9 mouse cellular contexts compared by ENCODE assay signal in the genomic region with DNA sequence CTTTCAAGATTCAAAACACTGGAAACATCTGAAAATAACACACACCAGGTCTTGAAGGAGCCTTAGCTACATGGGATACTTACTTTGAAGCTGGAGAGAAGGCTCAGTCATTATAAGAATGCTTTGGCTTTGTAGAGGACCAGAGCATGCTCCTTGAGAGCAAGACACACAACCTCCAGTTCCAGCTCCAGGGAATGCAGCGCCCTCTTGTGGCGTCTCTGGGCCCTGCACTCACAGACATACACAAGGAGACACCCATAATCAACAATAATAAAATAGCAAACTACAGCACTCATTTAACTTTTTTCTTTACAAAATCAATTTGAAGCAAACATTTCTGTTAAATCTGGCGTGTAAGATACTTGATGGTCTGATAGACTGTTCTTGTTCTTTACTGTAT.
DNase-seq lines count a peak whose midpoint lies in the region; ATAC-seq and TF ChIP-seq lines count a peak whose summit lies in the region.
"Had no signal": no experiment of that assay in that cellular context is flagged by ENCODE, and none has a peak within 500 bp of the region (broad histone marks: within the 10 kb centered on the region; RNA-seq: fewer than 3 reads in every experiment).

No protein-coding gene starts in this region.

- no peaks in the 10 kb centered on the region for H3K27me3 ChIP-seq in intestine, embryonic 14.5 days (replicated peaks; ENCODE audit: control insufficient read depth, insufficient read depth, low read length)
- H3K27me3 ChIP-seq in intestine, embryonic 15.5 days (replicated peaks), result no peaks in the 10 kb centered on the region
- no peaks in the 10 kb centered on the region for H3K27me3 ChIP-seq in thymus, adult 2 months (ENCODE audit: control insufficient read depth, insufficient read depth, low read length)
- H3K27me3 ChIP-seq: embryonic facial prominence, embryonic 15.5 days had no signal

- ATAC-seq in intestine, embryonic 14.5 days (replicated peaks; ENCODE audit: low FRiP score, low TSS enrichment, low read depth), result no peak
- no peak for ATAC-seq in intestine, embryonic 15.5 days
- peak; percentile 83 for ATAC-seq in megakaryocyte-erythroid progenitor cell, adult 5-6 weeks (replicated peaks; ENCODE audit: low FRiP score, low TSS enrichment, poor library complexity, severe bottlenecking)
- ATAC-seq in granulocyte monocyte progenitor cell, adult 5-6 weeks (replicated peaks; ENCODE audit: poor library complexity, severe bottlenecking), result no peak

- H3K9me3 ChIP-seq in intestine, embryonic 14.5 days (ENCODE audit: control insufficient read depth, low read length), result no peaks in the 10 kb centered on the region
- H3K9me3 ChIP-seq in intestine, embryonic 15.5 days, result no peaks in the 10 kb centered on the region
- H3K9me3 ChIP-seq: embryonic facial prominence, embryonic 15.5 days had no signal

- peak; percentile 59 for DNase-seq in intestine, embryonic 14.5 days (ENCODE audit: low spot score)
- DNase-seq in thymus, adult 2 months, result peak; percentile 2
- DNase-seq in thymus, postnatal 0 days (ENCODE audit: low spot score), result no peak
- DNase-seq in c-Kit-positive CD71-positive TER-119-positive erythroid progenitor cells, embryonic 14.5 days (ENCODE audit: low spot score), result peak; percentile 25
- DNase-seq in right cerebral cortex, postnatal 25 days, result no peak

- WGBS in intestine, embryonic 14.5 days, result 50% methylated on average over 3 of the region's 3 CpGs
- WGBS in intestine, embryonic 15.5 days, result 53% methylated on average over 3 of the region's 3 CpGs
- 61% methylated on average over 3 of the region's 3 CpGs for WGBS in thymus, adult 2 months

- TF ChIP-seq POLR2A in thymus, adult 2 months (IDR thresholded peaks at IDR 0.05; ENCODE audit: control insufficient read depth, extremely low read depth, insufficient read depth, low read length, poor library complexity), result no peak

- H3K4me3 ChIP-seq in intestine, embryonic 14.5 days (ENCODE audit: low read depth, low read length), result no peak overlapping the region
- no peak overlapping the region for H3K4me3 ChIP-seq in intestine, embryonic 15.5 days (replicated peaks)
- no peak overlapping the region for H3K4me3 ChIP-seq in thymus, adult 2 months (ENCODE audit: control insufficient read depth, insufficient read depth, low read length)
- H3K4me3 ChIP-seq: embryonic facial prominence, embryonic 15.5 days had no signal

- H3K27ac ChIP-seq in intestine, embryonic 14.5 days (ENCODE audit: low read depth), result no peak overlapping the region
- H3K27ac ChIP-seq in intestine, embryonic 15.5 days, result no peak overlapping the region
- no peak overlapping the region for H3K27ac ChIP-seq in thymus, adult 2 months (ENCODE audit: control insufficient read depth, insufficient read depth, low read length)
- H3K27ac ChIP-seq: embryonic facial prominence, embryonic 15.5 days had no signal

- no peaks in the 10 kb centered on the region for H3K36me3 ChIP-seq in intestine, embryonic 14.5 days (ENCODE audit: control insufficient read depth, insufficient read depth, low read length)
- no peaks in the 10 kb centered on the region for H3K36me3 ChIP-seq in intestine, embryonic 15.5 days
- no peaks in the 10 kb centered on the region for H3K36me3 ChIP-seq in thymus, adult 2 months (ENCODE audit: control insufficient read depth, insufficient read depth, low read length)
- H3K36me3 ChIP-seq: embryonic facial prominence, embryonic 15.5 days had no signal

- no peak overlapping the region for H3K4me2 ChIP-seq in intestine, embryonic 14.5 days (ENCODE audit: low read length)
- no peak overlapping the region for H3K4me2 ChIP-seq in intestine, embryonic 15.5 days (replicated peaks)
- H3K4me2 ChIP-seq: embryonic facial prominence, embryonic 15.5 days had no signal

- no peak for TF ChIP-seq CTCF in thymus, adult 2 months (IDR thresholded peaks at IDR 0.05; ENCODE audit: borderline replicate concordance, control insufficient read depth, extremely low read depth, insufficient read depth, low read length, poor library complexity)

- H3K4me1 ChIP-seq in intestine, embryonic 14.5 days (replicated peaks; ENCODE audit: control insufficient read depth, insufficient read depth, low read length), result no peaks in the 10 kb centered on the region
- no peaks in the 10 kb centered on the region for H3K4me1 ChIP-seq in intestine, embryonic 15.5 days (replicated peaks)
- no peaks in the 10 kb centered on the region for H3K4me1 ChIP-seq in thymus, adult 2 months (replicated peaks; ENCODE audit: control insufficient read depth, insufficient read depth, low read length)
- H3K4me1 ChIP-seq: embryonic facial prominence, embryonic 15.5 days had no signal

- no peak overlapping the region for H3K9ac ChIP-seq in intestine, embryonic 14.5 days (ENCODE audit: low read length)
- H3K9ac ChIP-seq in intestine, embryonic 15.5 days, result no peak overlapping the region
- H3K9ac ChIP-seq: embryonic facial prominence, embryonic 15.5 days had no signal

Comparison
In these comparisons a context has a peak if more than half of its experiments do, and no peak if none do; other contexts are left out.
1. DNase-seq: peak in intestine, embryonic 14.5 days (single experiment), thymus, adult 2 months (single experiment) and c-Kit-positive CD71-positive TER-119-positive erythroid progenitor cells, embryonic 14.5 days (single experiment); none in thymus, postnatal 0 days (single experiment) and right cerebral cortex, postnatal 25 days (single experiment).